Mouse (Mus musculus) layer of hippocampus, postnatal 25 days (tissue): ENCODE data around the gene Krtap5-1. TPM values are rescaled to one million over a fixed set of nuclear protein-coding genes. Genes with fewer than 3 reads are reported as not detected.
"Not testable (repeated sequence)": the region's sequence is repeated elsewhere in the genome, so short reads cannot be mapped to it uniquely, and the experiment has no call there.

ENCODE experiments used
- DNase-seq, 2 experiments: peaks; one replicate each; pipeline ENCODE4 v3.0.0; 2022; ENCODE audit warnings: mixed read lengths in 2 of 2, low spot score in 1 of 2; ENCODE audit errors: extremely low spot score in 1 of 2
- total RNA-seq, 2 experiments: library from RNA; stranded (reverse); gene quantifications; 2 replicates each; pipeline ENCODE4 v1.2.3; 2021

Krtap5-1 gene
- total RNA-seq, 2 experiments from 2014 or later = not detected

GRCm38 (mm10) chr7:142303249-142303648, 6.3 kb upstream of the Krtap5-1 start, which contains the start of gene Krtap5-4:
Gene Krtap5-4 (plus strand): TSS chr7:142303549.
- no peak for DNase-seq

GRCm38 (mm10) chr7:142296108-142296507, 810 bp downstream of the Krtap5-1 start:
- not testable (repeated sequence) for DNase-seq

GRCm38 (mm10) chr7:142295418-142295817, 1.5 kb downstream of the Krtap5-1 start:
- DNase-seq = no peak

GRCm38 (mm10) chr7:142293851-142294250, 3.1 kb downstream of the Krtap5-1 start:
- peak in 1 of 2 experiments; percentile 47 for DNase-seq

- not testable (repeated sequence) for DNase-seq
Measured at GRCm38 (mm10) chr7:142285910-142286612, 10.9 kb downstream of the Krtap5-1 start.

GRCm38 (mm10) chr7:142285130-142285835, 11.6 kb downstream of the Krtap5-1 start:
- DNase-seq = peak in 1 of 2 experiments; percentile 11

GRCm38 (mm10) chr7:142284615-142285080, 12.3 kb downstream of the Krtap5-1 start:
- DNase-seq = peak; percentile 73 to 98

GRCm38 (mm10) chr7:142284023-142284591, 12.8 kb downstream of the Krtap5-1 start:
- DNase-seq = peak; percentile 13 to 16

- DNase-seq = not testable (repeated sequence)
Measured at GRCm38 (mm10) chr7:142282847-142283246, 14.1 kb downstream of the Krtap5-1 start.

- DNase-seq = not testable (repeated sequence)
Measured at GRCm38 (mm10) chr7:142279291-142279690, 17.6 kb downstream of the Krtap5-1 start.

GRCm38 (mm10) chr7:142278183-142278582, 18.7 kb downstream of the Krtap5-1 start:
- peak; percentile 43 to 75 for DNase-seq

GRCm38 (mm10) chr7:142274263-142274662, 22.7 kb downstream of the Krtap5-1 start, which contains the start of gene Gm4559:
Gene Gm4559 (minus strand): TSS chr7:142274363.
- not testable (repeated sequence) for DNase-seq

GRCm38 (mm10) chr7:142258254-142258653, 38.7 kb downstream of the Krtap5-1 start, which contains the start of gene Gm2431:
Gene Gm2431 (minus strand): TSS chr7:142258354.
- not testable (repeated sequence) for DNase-seq

- peak in 1 of 2 experiments; percentile 47 for DNase-seq
Measured at GRCm38 (mm10) chr7:142255517-142255916, 41.4 kb downstream of the Krtap5-1 start.

- peak; percentile 11 to 58 for DNase-seq
Measured at GRCm38 (mm10) chr7:142249824-142250223, 47.1 kb downstream of the Krtap5-1 start.

Other genes starting within 250 kb of the Krtap5-1 start
- 10 to 100 TPM; 27.0 to 29.1 TPM for gene Mob2, start 236.1 kb downstream of the Krtap5-1 start, total RNA-seq
- gene Dusp8, start 201.3 kb downstream of the Krtap5-1 start, total RNA-seq = 100 to 1,000 TPM; 127 to 139 TPM
- not detected for gene Gm45618, start 176.4 kb downstream of the Krtap5-1 start, total RNA-seq
- gene Gm39115, start 161.1 kb downstream of the Krtap5-1 start, total RNA-seq = not detected
- not detected for gene Gm45337, start 152.5 kb downstream of the Krtap5-1 start, total RNA-seq
- gene Gm29735, start 140.0 kb downstream of the Krtap5-1 start, total RNA-seq = not detected
- gene Gm4553, start 131.4 kb downstream of the Krtap5-1 start, total RNA-seq = not detected
- not detected for gene Krtap5-2, start 121.1 kb downstream of the Krtap5-1 start, total RNA-seq
- not detected for gene Gm10153, start 106.7 kb downstream of the Krtap5-1 start, total RNA-seq
- not detected for gene Krtap5-3, start 95.8 kb downstream of the Krtap5-1 start, total RNA-seq
- not detected for gene Gm7579, start 85.3 kb downstream of the Krtap5-1 start, total RNA-seq
- gene Krtap5-5, start 67.1 kb downstream of the Krtap5-1 start, total RNA-seq = not detected
- not detected for gene Gm40460, start 56.0 kb downstream of the Krtap5-1 start, total RNA-seq
- not detected for gene Gm2431, start 38.8 kb downstream of the Krtap5-1 start, total RNA-seq
- gene Gm4559, start 22.8 kb downstream of the Krtap5-1 start, total RNA-seq = not detected
- not detected for gene Krtap5-4, start 6.4 kb upstream of the Krtap5-1 start, total RNA-seq
- gene Ifitm10, start 76.6 kb upstream of the Krtap5-1 start, total RNA-seq = 10 to 100 TPM; 40.7 to 41.8 TPM
- 10 to 100 TPM in 1 of 2 experiments, 1 to 10 TPM in 1; 3.2 to 10.3 TPM for gene Gm49369, start 85.5 kb upstream of the Krtap5-1 start, total RNA-seq
- gene Ctsd, start 90.9 kb upstream of the Krtap5-1 start, total RNA-seq = 100 to 1,000 TPM; 313 to 344 TPM
- not detected for gene Syt8, start 137.7 kb upstream of the Krtap5-1 start, total RNA-seq
- gene Tnni2, start 144.7 kb upstream of the Krtap5-1 start, total RNA-seq = under 1 TPM in 1 of 2 experiments, not detected in 1; 0.70 TPM
- gene Lsp1, start 163.7 kb upstream of the Krtap5-1 start, total RNA-seq = 1 to 10 TPM; 2.2 to 4.2 TPM
- not detected for gene Tnnt3, start 201.7 kb upstream of the Krtap5-1 start, total RNA-seq
- gene Mrpl23, start 235.6 kb upstream of the Krtap5-1 start, total RNA-seq = 1 to 10 TPM; 5.8 to 6.7 TPM